Mouse (Mus musculus) stomach, postnatal 0 days (tissue): ENCODE data around the gene Wfdc10.

Source experiments
- CTCF ChIP-seq: IDR thresholded peaks from 2 replicates; pipeline ENCODE4 v1.5.1; 2016; ENCODE audit warnings: antibody characterized with exemption, low read depth, mild to moderate bottlenecking, moderate library complexity
- EP300 ChIP-seq: optimal IDR thresholded peaks from 2 replicates; pipeline ENCODE3; 2016; ENCODE audit warnings: antibody characterized with exemption

- no peak for TF ChIP-seq CTCF
- TF ChIP-seq EP300 = no peak
Observed at GRCm38 (mm10) chr2:164670261-164670660, 14.4 kb downstream of the Wfdc10 start.
